Mouse (Mus musculus): ENCODE measurements around the gene Hrh1. TPM values are rescaled to one million over a fixed set of nuclear protein-coding genes. Genes with fewer than 3 reads are reported as not detected.

Hrh1 gene
- polyA plus RNA-seq, 1 experiment from 2014 or later: 0.47 TPM

DNA sequence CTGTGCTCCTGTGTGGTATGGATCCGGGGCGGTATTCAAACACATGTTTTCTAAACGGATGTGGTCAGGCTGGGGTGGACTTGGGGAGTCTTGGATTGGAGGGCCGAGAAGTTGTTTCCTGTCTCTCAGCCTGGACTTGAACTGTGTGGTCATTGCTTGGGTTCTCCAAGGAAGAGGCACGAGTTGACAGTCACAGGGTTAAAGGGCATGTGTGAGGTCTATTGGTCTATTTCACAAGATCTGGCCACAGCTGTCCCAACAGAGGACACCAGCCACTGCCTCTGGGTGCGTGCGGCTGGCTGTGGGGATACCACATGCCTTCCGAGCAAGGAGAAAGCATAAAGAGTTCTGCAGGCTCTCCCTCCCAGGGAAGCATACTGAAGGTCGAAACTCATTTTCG lies 2.7 kb downstream of the Hrh1 start:
- no peak overlapping the region for H3K4me2 ChIP-seq (ENCODE audit: low read depth, low read length, severe bottlenecking)
- no peak overlapping the region for H3K4me3 ChIP-seq (ENCODE audit: low read depth, low read length)
- H3K36me3 ChIP-seq (ENCODE audit: control insufficient read depth, insufficient read depth, low read length): no peaks in the 10 kb centered on the region
- H3K4me1 ChIP-seq (replicated peaks; ENCODE audit: control insufficient read depth, insufficient read depth, low read length): peaks cover 10% of the 10 kb centered on the region; the same call in 1 of the 2 replicates
- 83% methylated on average over 10 of the region's 10 CpGs for WGBS
- H3K9ac ChIP-seq (ENCODE audit: low read length): no peak overlapping the region
- no peaks in the 10 kb centered on the region for H3K9me3 ChIP-seq (ENCODE audit: control insufficient read depth, low read length)
- no peak for DNase-seq (ENCODE audit: low spot score)
- H3K27ac ChIP-seq (ENCODE audit: low read depth, low read length): no peak overlapping the region
- ATAC-seq (replicated peaks; ENCODE audit: low FRiP score): no peak
- H3K27me3 ChIP-seq (ENCODE audit: control insufficient read depth, insufficient read depth, low read length): peaks cover 31% of the 10 kb centered on the region

- Histone ChIP-seq H3K4me1 (replicated peaks; ENCODE audit: control insufficient read depth, insufficient read depth, low read length) (peaks cover 10% of the 10 kb centered on the region; the same call in 1 of the 2 replicates), H3K4me2 (ENCODE audit: low read depth, low read length, severe bottlenecking) (no peak overlapping the region), H3K27me3 (ENCODE audit: control insufficient read depth, insufficient read depth, low read length) (peaks cover 31% of the 10 kb centered on the region), H3K9ac (ENCODE audit: low read length) (no peak overlapping the region), H3K4me3 (ENCODE audit: low read depth, low read length) (no peak overlapping the region), H3K27ac (ENCODE audit: low read depth, low read length) (no peak overlapping the region), H3K9me3 (ENCODE audit: control insufficient read depth, low read length) (no peaks in the 10 kb centered on the region), H3K36me3 (ENCODE audit: control insufficient read depth, insufficient read depth, low read length) (no peaks in the 10 kb centered on the region)
- no peak for DNase-seq (ENCODE audit: low spot score)
- no peak for ATAC-seq (replicated peaks; ENCODE audit: low FRiP score)
- 67% methylated on average over 8 of the region's 8 CpGs for WGBS
Observed at GRCm38 (mm10) chr6:114400841-114401240, 3.1 kb downstream of the Hrh1 start.

DNA sequence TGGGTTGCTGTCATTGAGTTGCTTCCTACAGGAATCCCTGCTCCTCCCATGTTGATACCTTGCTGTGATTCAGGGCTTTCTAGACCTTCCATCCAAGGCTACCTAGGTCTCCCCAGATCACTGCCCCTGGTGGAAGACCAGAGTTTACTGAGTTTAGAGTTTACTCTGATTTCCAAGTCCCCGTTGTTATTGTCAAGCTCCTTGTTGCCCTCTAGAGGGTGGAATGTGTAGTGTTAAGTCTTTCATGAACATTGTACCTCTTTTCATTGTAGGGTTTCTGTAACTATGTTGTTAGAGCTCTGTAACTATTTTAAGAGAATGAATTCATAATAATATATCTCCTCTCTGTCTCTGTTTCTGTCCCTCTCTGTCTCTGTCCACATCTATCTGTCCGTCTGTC lies 4.4 kb downstream of the Hrh1 start:
- Histone ChIP-seq H3K4me1 (replicated peaks; ENCODE audit: control insufficient read depth, insufficient read depth, low read length) (peaks cover 9% of the 10 kb centered on the region; the same call in 1 of the 2 replicates), H3K9ac (ENCODE audit: low read length) (no peak overlapping the region), H3K27ac (ENCODE audit: low read depth, low read length) (no peak overlapping the region), H3K27me3 (ENCODE audit: control insufficient read depth, insufficient read depth, low read length) (peaks cover 24% of the 10 kb centered on the region), H3K9me3 (ENCODE audit: control insufficient read depth, low read length) (no peaks in the 10 kb centered on the region), H3K4me3 (ENCODE audit: low read depth, low read length) (no peak overlapping the region), H3K4me2 (ENCODE audit: low read depth, low read length, severe bottlenecking) (no peak overlapping the region), H3K36me3 (ENCODE audit: control insufficient read depth, insufficient read depth, low read length) (no peaks in the 10 kb centered on the region)
- 88% methylated on average over 2 of the region's 2 CpGs for WGBS
- ATAC-seq (replicated peaks; ENCODE audit: low FRiP score) (no peak), DNase-seq (ENCODE audit: low spot score) (no peak)

DNA sequence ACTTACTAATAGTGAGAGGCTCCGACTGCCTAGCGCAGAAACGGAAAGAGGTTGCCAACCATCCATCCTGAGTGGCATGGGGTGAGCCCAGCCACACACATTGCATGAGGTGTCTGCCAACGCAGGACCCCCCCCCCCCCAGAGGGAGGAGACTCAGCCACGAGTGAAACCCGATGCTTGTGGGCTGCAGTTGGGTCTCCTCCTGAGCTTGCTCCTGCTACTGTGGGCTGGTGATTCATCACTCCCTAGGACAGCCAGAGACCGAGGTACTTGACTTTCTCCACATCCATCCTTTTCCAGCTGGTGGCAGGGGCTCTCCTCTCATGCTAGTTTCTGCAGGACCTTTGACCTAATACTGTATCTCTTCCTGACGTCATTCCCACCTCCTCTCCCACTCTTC lies 5.9 kb downstream of the Hrh1 start:
- H3K4me3 ChIP-seq (ENCODE audit: low read depth, low read length): no peak overlapping the region
- H3K4me2 ChIP-seq (ENCODE audit: low read depth, low read length, severe bottlenecking): no peak overlapping the region
- H3K27ac ChIP-seq (ENCODE audit: low read depth, low read length): no peak overlapping the region
- peaks cover 11% of the 10 kb centered on the region for H3K27me3 ChIP-seq (ENCODE audit: control insufficient read depth, insufficient read depth, low read length)
- H3K4me1 ChIP-seq (replicated peaks; ENCODE audit: control insufficient read depth, insufficient read depth, low read length): 0 out of 2 replicates have a peak, but pooled peaks cover 1% of the 10 kb centered on the region
- WGBS: 56% methylated on average over 8 of the region's 8 CpGs
- no peak for DNase-seq (ENCODE audit: low spot score)
- H3K9me3 ChIP-seq (ENCODE audit: control insufficient read depth, low read length): no peaks in the 10 kb centered on the region
- H3K9ac ChIP-seq (ENCODE audit: low read length): no peak overlapping the region
- no peak for ATAC-seq (replicated peaks; ENCODE audit: low FRiP score)
- no peaks in the 10 kb centered on the region for H3K36me3 ChIP-seq (ENCODE audit: control insufficient read depth, insufficient read depth, low read length)

DNA sequence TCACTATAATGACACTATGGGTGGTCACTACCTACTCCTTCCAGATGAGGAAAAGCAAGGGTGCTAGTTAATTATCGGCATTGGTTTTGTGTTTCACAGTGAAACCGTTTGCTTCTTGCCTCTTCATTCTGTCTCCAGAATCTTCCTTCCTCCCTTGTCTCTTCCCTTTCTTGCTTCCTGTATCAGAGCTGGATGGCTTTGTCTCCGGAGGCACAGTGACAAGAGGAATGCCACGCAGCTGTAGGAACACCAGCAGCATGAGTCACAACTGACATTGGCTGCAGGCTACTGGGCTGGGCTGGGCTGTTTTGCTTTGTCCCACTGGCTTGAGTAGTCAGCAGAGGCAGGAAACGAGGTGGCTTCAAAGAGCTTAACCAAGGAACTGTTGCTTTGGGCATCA lies 6.4 kb downstream of the Hrh1 start:
- 57% methylated on average over 5 of the region's 5 CpGs for WGBS
- Histone ChIP-seq H3K4me2 (ENCODE audit: low read depth, low read length, severe bottlenecking) (no peak overlapping the region), H3K4me1 (replicated peaks; ENCODE audit: control insufficient read depth, insufficient read depth, low read length) (no peaks in the 10 kb centered on the region)

DNA sequence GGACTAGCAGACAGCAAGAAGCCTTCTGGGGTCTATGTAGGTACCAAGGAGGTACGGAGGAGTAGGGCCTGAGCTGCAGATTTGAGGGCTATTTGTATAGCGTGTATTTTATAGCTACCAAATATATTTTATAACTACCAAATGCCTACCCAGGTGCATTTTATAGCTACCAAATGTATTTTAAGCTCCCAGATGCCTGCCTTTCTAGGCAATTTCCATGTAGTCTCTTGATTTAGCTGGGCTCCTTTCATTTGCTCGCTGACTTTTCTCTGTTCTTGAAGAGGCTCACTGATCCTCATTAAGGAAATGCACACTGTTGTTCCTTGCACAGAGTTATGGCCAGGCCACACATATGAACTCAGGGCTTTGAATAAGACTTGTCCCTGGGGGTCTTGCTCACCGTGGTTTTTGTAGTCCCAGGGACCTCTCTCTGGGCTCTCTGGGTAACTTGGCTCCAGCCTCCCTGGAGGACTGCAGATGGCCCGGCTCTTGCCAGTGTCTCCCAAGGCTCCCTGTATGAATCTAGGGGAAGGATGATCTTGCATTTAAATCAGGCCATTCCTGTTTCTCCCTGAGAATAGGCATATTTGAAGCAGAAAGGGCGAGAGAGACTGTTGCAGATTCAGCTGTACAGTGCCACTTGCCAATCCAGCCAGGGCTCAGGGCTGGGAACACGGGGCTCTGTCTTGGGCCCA lies 7.2 kb downstream of the Hrh1 start:
- 0 out of 2 replicates have a peak, but pooled peaks cover 2% of the 10 kb centered on the region for H3K27me3 ChIP-seq (ENCODE audit: control insufficient read depth, insufficient read depth, low read length)
- no peak overlapping the region for H3K4me2 ChIP-seq (ENCODE audit: low read depth, low read length, severe bottlenecking)
- H3K36me3 ChIP-seq (ENCODE audit: control insufficient read depth, insufficient read depth, low read length): no peaks in the 10 kb centered on the region
- DNase-seq (ENCODE audit: low spot score) (no peak), ATAC-seq (replicated peaks; ENCODE audit: low FRiP score) (no peak)
- H3K9ac ChIP-seq (ENCODE audit: low read length): no peak overlapping the region
- H3K4me3 ChIP-seq (ENCODE audit: low read depth, low read length): no peak overlapping the region
- no peaks in the 10 kb centered on the region for H3K4me1 ChIP-seq (replicated peaks; ENCODE audit: control insufficient read depth, insufficient read depth, low read length)
- no peak overlapping the region for H3K27ac ChIP-seq (ENCODE audit: low read depth, low read length)
- no peaks in the 10 kb centered on the region for H3K9me3 ChIP-seq (ENCODE audit: control insufficient read depth, low read length)
- 78% methylated on average over 7 of the region's 7 CpGs for WGBS

More for the DNA sequence above, 6.4 kb downstream of the Hrh1 start:
- H3K27me3 ChIP-seq (ENCODE audit: control insufficient read depth, insufficient read depth, low read length): peaks cover 6% of the 10 kb centered on the region; the same call in 1 of the 2 replicates
- no peak for ATAC-seq (replicated peaks; ENCODE audit: low FRiP score)
- no peak overlapping the region for H3K9ac ChIP-seq (ENCODE audit: low read length)
- H3K9me3 ChIP-seq (ENCODE audit: control insufficient read depth, low read length): no peaks in the 10 kb centered on the region
- no peak for DNase-seq (ENCODE audit: low spot score)
- H3K27ac ChIP-seq (ENCODE audit: low read depth, low read length): no peak overlapping the region
- no peak overlapping the region for H3K4me3 ChIP-seq (ENCODE audit: low read depth, low read length)
- H3K36me3 ChIP-seq (ENCODE audit: control insufficient read depth, insufficient read depth, low read length): no peaks in the 10 kb centered on the region

DNA sequence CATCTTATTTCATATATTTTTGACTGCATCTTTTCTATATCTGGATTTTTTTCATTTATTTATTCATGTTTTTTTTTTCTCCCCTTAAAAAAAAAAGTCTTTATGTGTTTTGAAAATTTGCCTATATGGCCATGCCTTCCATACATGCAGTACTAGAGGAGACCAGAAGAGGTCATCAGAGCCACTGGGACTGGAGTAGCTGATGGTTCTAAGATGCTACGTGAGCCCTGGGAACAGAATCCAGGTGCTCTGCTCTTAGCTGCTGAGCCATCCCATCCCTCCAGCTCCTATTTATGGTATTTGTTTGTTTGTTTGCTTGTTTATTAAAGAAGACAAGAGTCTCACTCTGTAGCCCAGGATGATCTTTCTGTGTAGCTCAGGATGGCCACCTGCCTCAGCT lies 8.9 kb downstream of the Hrh1 start:
- H3K27ac ChIP-seq (ENCODE audit: low read depth, low read length): no peak overlapping the region
- no peaks in the 10 kb centered on the region for H3K9me3 ChIP-seq (ENCODE audit: control insufficient read depth, low read length)
- H3K4me1 ChIP-seq (replicated peaks; ENCODE audit: control insufficient read depth, insufficient read depth, low read length): no peaks in the 10 kb centered on the region
- ATAC-seq (replicated peaks; ENCODE audit: low FRiP score): no peak
- H3K27me3 ChIP-seq (ENCODE audit: control insufficient read depth, insufficient read depth, low read length): no peaks in the 10 kb centered on the region
- H3K4me3 ChIP-seq (ENCODE audit: low read depth, low read length): no peak overlapping the region
- H3K4me2 ChIP-seq (ENCODE audit: low read depth, low read length, severe bottlenecking): no peak overlapping the region
- H3K36me3 ChIP-seq (ENCODE audit: control insufficient read depth, insufficient read depth, low read length): no peaks in the 10 kb centered on the region
- WGBS: 48% methylated on average over 1 of the region's 1 CpGs
- DNase-seq (ENCODE audit: low spot score): no peak
- H3K9ac ChIP-seq (ENCODE audit: low read length): no peak overlapping the region

GRCm38 (mm10) chr6:114407049-114407448 lies 9.3 kb downstream of the Hrh1 start:
- Histone ChIP-seq H3K27ac (ENCODE audit: low read depth, low read length) (no peak overlapping the region), H3K4me2 (ENCODE audit: low read depth, low read length, severe bottlenecking) (no peak overlapping the region), H3K36me3 (ENCODE audit: control insufficient read depth, insufficient read depth, low read length) (no peaks in the 10 kb centered on the region), H3K27me3 (ENCODE audit: control insufficient read depth, insufficient read depth, low read length) (no peaks in the 10 kb centered on the region), H3K4me1 (replicated peaks; ENCODE audit: control insufficient read depth, insufficient read depth, low read length) (no peaks in the 10 kb centered on the region; the same call in 1 of the 2 replicates), H3K4me3 (ENCODE audit: low read depth, low read length) (no peak overlapping the region), H3K9ac (ENCODE audit: low read length) (no peak overlapping the region), H3K9me3 (ENCODE audit: control insufficient read depth, low read length) (no peaks in the 10 kb centered on the region)
- DNase-seq (ENCODE audit: low spot score) (no peak), ATAC-seq (replicated peaks; ENCODE audit: low FRiP score) (no peak)
- WGBS: 93% methylated on average over 7 of the region's 7 CpGs

GRCm38 (mm10) chr6:114408278-114408677 lies 10.5 kb downstream of the Hrh1 start:
- no peak overlapping the region for H3K9ac ChIP-seq (ENCODE audit: low read length)
- no peak overlapping the region for H3K27ac ChIP-seq (ENCODE audit: low read depth, low read length)
- H3K4me3 ChIP-seq (ENCODE audit: low read depth, low read length): no peak overlapping the region
- no peaks in the 10 kb centered on the region; the same call in 1 of the 2 replicates for H3K4me1 ChIP-seq (replicated peaks; ENCODE audit: control insufficient read depth, insufficient read depth, low read length)
- no peaks in the 10 kb centered on the region for H3K36me3 ChIP-seq (ENCODE audit: control insufficient read depth, insufficient read depth, low read length)
- ATAC-seq (replicated peaks; ENCODE audit: low FRiP score): no peak
- H3K9me3 ChIP-seq (ENCODE audit: control insufficient read depth, low read length): no peaks in the 10 kb centered on the region
- no peaks in the 10 kb centered on the region for H3K27me3 ChIP-seq (ENCODE audit: control insufficient read depth, insufficient read depth, low read length)
- 49% methylated on average over 17 of the region's 17 CpGs for WGBS
- no peak for DNase-seq (ENCODE audit: low spot score)
- no peak overlapping the region for H3K4me2 ChIP-seq (ENCODE audit: low read depth, low read length, severe bottlenecking)
